Mouse (Mus musculus) CD4-positive, CD25-positive, alpha-beta regulatory T cell, adult 9 weeks (primary cell): Measurements from ENCODE around the gene Lmbr1l. TPM values are rescaled to one million over a fixed set of nuclear protein-coding genes. Genes with fewer than 3 reads are reported as not detected.

Experiments
- polyA plus RNA-seq: library from polyadenylated mRNA; unstranded; fragments of 100-300 nt; shearing (Covaris generic); gene quantifications from one replicate; pipeline ENCODE4 v1.2.1, GENCODE M21; 2017

The Lmbr1l gene
- polyA plus RNA-seq = 82.5 TPM

GRCm38 (mm10) chr15:98917538-98918498 is at the start of gene Lmbr1l:
Gene Lmbr1l (minus strand): TSS chr15:98918231.

GRCm38 (mm10) chr15:98953401-98954356 is 35.6 kb upstream of the Lmbr1l start, which contains the start of the genes Gm49450 and Tuba1a:
Gene Gm49450 (minus strand): TSS chr15:98953551.
Gene Tuba1a (minus strand): TSS chr15:98953703.

GRCm38 (mm10) chr15:98934217-98934839 is 16.3 kb upstream of the Lmbr1l start, which contains the start of gene Tuba1b:
Gene Tuba1b (minus strand): TSS chr15:98934565.

DNA sequence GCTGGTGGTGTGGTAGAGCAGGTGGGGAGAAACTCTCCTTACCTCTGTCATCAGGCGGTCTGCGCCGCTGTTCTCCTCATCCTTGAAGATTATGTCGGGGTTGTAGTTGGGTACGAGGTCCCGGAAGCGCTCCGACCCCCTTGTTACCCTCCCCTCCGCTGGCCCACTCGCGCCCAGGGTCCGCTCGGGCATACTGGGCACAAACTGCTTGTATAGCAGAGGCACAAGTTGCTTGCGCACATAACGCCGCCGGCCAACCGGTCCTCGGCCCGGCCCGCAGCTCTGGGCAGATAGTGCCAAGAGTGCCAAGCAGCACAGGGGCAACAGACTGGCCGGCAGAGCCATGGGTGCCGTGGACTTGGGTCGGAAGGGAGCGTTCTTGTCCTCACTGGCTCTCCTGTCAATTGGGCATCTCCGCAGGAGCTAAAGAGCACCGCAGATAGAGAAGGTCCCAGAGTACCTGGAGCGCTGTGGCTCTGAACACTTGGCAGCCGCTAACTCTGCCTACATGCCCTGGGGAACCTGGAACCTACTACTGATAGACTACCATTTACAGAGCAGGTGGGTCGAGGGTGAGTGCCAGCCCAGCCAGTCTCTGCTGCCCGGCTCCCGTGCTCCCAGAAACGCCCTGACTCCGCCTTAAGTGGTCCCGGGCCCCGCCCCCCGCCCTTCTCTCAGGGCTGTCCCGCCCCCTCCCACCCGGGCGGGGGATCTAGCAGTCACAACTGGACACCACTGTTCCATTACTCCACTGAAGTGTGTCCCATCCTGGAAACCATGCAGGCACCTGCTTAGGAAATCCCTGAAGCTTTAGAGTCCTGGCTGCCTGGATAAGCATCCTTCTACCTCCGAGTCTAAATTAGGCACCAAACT is 19.9 kb downstream of the Lmbr1l start, which contains the start of gene Dhh:
Dhh (minus strand) TSS at position 613 of the 873 bp plus-strand sequence.

DNA sequence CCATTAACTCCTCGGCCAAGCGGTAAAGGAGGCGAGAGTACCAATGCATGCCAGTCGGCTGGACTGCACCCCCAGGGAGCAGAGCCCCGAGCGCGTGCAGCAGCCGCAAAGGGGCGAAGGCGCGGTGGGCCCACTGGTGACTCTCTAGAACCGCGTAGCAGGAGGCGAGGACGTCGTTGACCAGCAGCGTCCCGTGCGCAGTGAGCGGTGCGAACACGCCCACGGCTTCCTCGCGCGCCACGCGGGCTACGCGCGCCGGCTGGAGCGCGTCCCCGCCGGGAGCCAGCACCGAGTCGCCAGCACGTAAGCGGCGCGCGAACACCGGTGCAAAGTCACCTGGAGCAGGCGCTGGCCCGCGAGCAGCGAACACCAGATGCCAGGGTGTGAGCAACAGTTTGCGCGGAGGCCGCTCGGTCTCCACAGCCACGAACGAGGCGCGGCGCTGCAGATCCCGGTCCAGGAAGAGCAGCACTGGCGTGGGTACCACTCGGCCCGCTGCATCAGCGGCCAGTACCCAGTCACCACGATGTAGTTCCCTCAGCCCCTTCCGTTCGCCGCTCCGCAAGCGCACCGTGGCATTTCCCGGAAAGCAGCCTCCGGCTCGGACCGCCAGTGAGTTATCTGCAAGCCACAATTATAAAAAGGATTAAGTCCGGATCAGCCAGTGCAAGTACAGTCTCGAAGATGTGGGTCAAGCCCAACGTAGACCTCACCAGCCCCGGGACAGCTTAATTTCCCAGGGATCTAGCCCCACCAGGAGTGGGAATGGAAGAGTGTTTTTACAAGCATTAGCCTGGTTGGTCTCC is 23.9 kb downstream of the Lmbr1l start, which contains the start of gene Rhebl1:
Rhebl1 (minus strand) TSS at position 601 of the 806 bp plus-strand sequence.

GRCm38 (mm10) chr15:98871070-98871915 is 46.7 kb downstream of the Lmbr1l start, which contains the start of gene Kmt2d:
Gene Kmt2d (minus strand): TSS chr15:98871204.

Other genes with a start within 250 kb of the Lmbr1l start
- 1.6 TPM for gene Rnd1, start 240.8 kb downstream of the Lmbr1l start, polyA plus RNA-seq
- gene Ccdc65, start 210.0 kb downstream of the Lmbr1l start, polyA plus RNA-seq = not detected
- 0.24 TPM for gene Fkbp11, start 190.0 kb downstream of the Lmbr1l start, polyA plus RNA-seq
- gene Arf3, start 155.0 kb downstream of the Lmbr1l start, polyA plus RNA-seq = 35.9 TPM
- not detected for gene Wnt10b, start 140.1 kb downstream of the Lmbr1l start, polyA plus RNA-seq
- not detected for gene Wnt1, start 128.4 kb downstream of the Lmbr1l start, polyA plus RNA-seq
- not detected for gene Ddn, start 108.7 kb downstream of the Lmbr1l start, polyA plus RNA-seq
- 156 TPM for gene Prkag1, start 86.7 kb downstream of the Lmbr1l start, polyA plus RNA-seq
- gene Kmt2d, start 47.0 kb downstream of the Lmbr1l start, polyA plus RNA-seq = 26.5 TPM
- gene Rhebl1, start 23.7 kb downstream of the Lmbr1l start, polyA plus RNA-seq = 23.2 TPM
- 0.09 TPM for gene Dhh, start 19.7 kb downstream of the Lmbr1l start, polyA plus RNA-seq
- 486 TPM for gene Tuba1b, start 16.3 kb upstream of the Lmbr1l start, polyA plus RNA-seq
- not detected for gene Gm49450, start 35.3 kb upstream of the Lmbr1l start, polyA plus RNA-seq
- gene Tuba1a, start 35.5 kb upstream of the Lmbr1l start, polyA plus RNA-seq = 212 TPM
- gene Tuba1c, start 111.7 kb upstream of the Lmbr1l start, polyA plus RNA-seq = 75.2 TPM
- gene Prph, start 136.9 kb upstream of the Lmbr1l start, polyA plus RNA-seq = not detected
- 0.81 TPM for gene Troap, start 156.3 kb upstream of the Lmbr1l start, polyA plus RNA-seq
- not detected for gene C1ql4, start 169.6 kb upstream of the Lmbr1l start, polyA plus RNA-seq
- not detected for gene Dnajc22, start 174.9 kb upstream of the Lmbr1l start, polyA plus RNA-seq
- 0.14 TPM for gene Spats2, start 207.7 kb upstream of the Lmbr1l start, polyA plus RNA-seq